Mouse (Mus musculus) gastrocnemius, adult 18-20 months (tissue): ENCODE results near the gene Paqr5. TPM values are rescaled to one million over a fixed set of nuclear protein-coding genes. Genes with fewer than 3 reads are reported as not detected.

Source experiments
- DNase-seq: peaks from one replicate; pipeline ENCODE4 v3.0.0; 2021; ENCODE audit warnings: low spot score
- long read RNA-seq, 2 experiments: library from polyadenylated mRNA; stranded (forward); transcript quantifications; one replicate each; pipeline ENCODE4 v2.0.0; 2021
- total RNA-seq, 2 experiments: library from RNA; stranded (reverse); gene quantifications; 2 replicates each; pipeline ENCODE4 v1.2.3; 2021

The Paqr5 gene
- under 1 TPM in 1 of 2 experiments, not detected in 1; 0.21 TPM for total RNA-seq
- long read RNA-seq, experiment 1: 0 reads
- long read RNA-seq, experiment 2: 0 reads

GRCm38 (mm10) chr9:62026600-62026999 is at the start of gene Paqr5:
TSS of gene Paqr5 (minus strand) at chr9:62026856.
- no peak for DNase-seq

DNA sequence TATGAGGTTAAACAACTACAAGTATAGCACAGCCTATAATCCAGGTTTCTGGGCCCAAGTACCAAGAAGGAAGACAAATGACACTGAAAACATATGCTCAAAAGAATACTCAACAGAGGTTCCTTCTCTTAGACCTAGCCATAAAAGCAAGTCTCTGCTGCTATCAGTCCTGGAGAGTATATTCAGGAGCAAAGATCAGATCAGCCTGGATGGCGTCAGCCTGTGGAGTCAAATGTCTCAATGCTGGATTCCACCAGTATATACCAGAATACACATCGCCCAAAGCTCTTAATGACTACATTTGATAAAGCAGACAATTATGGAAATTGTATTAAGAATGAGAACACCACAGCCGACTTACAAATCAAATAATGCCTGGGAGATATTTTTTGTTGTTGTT is 35.6 kb upstream of the Paqr5 start:
- DNase-seq: no peak

- no peak for DNase-seq
These were observed 33.8 kb upstream of the Paqr5 start for GRCm38 (mm10) chr9:62060431-62060830.

DNA sequence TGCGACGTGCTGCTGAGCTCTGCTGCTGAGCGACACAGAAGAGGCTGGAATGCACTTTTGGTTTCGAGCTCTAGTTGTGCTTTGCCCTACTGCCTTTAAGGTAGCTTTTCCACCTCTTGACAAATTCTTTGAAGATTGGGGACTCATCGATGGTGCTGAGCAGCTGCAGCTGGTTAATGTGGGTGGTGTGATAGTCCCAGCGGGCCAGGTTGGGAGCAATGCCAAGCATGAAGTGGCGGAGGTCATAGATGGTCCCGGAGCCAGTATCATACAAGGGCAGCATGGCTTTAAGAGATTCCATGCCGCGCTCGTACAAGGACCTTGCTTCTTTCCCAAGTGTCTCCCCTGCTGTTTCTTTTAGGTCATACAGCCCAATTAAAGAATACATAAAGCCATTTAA is 33.3 kb upstream of the Paqr5 start:
- peak; percentile 4 for DNase-seq

- no peak for DNase-seq
These were observed 31.3 kb upstream of the Paqr5 start for GRCm38 (mm10) chr9:62057881-62058506.

- DNase-seq: no peak
These were observed 29.6 kb upstream of the Paqr5 start for GRCm38 (mm10) chr9:62056206-62056605.

DNA sequence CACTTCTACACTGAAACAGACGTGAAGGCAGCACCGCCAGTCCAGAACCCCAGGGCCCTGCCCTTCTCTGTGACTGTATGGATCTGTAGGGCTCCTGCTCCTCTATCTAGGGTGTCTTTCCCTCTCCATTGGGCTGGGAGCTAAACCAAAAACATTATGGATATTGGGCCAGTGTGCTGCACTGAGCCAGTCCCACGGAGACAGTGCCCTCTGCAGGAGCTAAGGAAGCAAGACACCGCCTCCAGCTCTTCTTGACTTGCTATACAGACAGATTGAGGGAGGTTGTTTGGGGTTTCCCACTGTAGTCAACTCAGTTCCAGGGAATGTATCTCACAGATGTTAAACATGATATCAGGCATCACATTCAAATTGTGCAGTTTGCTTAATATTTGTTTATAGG is 24.1 kb upstream of the Paqr5 start:
- no peak for DNase-seq

DNA sequence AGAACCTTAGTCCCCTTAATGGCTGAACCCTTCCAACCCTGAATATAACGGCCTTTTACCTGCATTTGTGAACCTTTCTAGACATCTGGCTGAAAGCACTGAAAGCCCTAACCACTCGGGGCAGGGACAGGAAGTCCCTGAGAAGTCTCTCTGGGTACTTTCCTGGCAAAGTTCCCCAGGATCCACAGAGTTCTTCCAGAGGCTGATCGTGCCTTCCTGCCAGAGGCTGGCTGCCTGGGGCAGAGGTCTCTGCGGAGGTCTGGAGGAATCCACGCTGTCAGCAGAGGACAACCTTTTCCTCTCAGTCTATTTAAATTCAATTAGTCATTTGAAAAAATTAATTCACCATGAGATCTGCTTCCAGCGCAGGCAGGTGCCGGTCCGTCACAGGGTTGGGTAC is 22.5 kb upstream of the Paqr5 start:
- no peak for DNase-seq

DNA sequence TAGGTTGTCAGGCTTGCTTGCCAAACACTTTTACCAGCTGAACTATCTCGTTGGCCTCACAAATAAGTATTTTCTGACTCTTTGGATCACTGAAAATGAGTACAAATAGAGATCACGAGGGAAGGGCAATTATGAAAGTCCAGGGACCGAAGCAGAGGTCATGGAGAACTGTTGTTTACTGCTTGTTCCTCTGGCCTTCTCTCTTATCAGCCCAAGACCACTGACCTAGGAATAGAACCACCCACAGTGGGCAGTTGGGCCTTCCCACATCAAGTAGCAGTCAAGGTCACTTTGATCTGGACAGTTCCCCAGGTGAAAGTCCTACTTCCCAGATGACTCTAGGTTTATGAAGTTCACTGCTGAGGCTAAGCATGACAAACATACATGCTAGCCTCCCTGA is 15.5 kb upstream of the Paqr5 start:
- DNase-seq: no peak

- DNase-seq: peak; percentile 87
These were observed 13.5 kb upstream of the Paqr5 start for GRCm38 (mm10) chr9:62040008-62040608.

GRCm38 (mm10) chr9:62035806-62036205 is 9.2 kb upstream of the Paqr5 start:
- DNase-seq: no peak

- no peak for DNase-seq
These were observed 5.5 kb upstream of the Paqr5 start for GRCm38 (mm10) chr9:62032206-62032605.

- no peak for DNase-seq
These were observed 1.4 kb upstream of the Paqr5 start for GRCm38 (mm10) chr9:62028072-62028471.

GRCm38 (mm10) chr9:62025056-62025455 is 1.6 kb downstream of the Paqr5 start:
- no peak for DNase-seq

DNA sequence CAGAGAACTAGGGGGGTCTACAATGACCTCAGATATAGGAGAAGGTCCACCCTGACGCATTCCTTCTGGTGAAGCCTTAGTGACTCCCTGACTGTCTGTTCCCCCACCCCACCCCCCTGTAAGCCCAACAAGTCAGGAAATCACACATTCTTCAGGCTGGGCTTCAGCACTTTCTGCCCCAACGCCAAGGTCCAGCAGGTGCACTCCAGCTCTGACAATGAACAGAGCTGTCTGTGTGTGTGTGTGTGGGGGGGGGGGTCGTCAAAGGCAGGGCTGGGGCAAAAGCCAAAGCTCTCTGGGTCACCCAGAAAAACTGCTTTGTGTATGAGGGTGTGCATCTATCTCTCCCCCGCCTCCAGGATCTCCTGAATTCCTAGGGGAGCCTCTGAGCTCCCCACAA is 2.8 kb downstream of the Paqr5 start:
- DNase-seq: no peak

DNA sequence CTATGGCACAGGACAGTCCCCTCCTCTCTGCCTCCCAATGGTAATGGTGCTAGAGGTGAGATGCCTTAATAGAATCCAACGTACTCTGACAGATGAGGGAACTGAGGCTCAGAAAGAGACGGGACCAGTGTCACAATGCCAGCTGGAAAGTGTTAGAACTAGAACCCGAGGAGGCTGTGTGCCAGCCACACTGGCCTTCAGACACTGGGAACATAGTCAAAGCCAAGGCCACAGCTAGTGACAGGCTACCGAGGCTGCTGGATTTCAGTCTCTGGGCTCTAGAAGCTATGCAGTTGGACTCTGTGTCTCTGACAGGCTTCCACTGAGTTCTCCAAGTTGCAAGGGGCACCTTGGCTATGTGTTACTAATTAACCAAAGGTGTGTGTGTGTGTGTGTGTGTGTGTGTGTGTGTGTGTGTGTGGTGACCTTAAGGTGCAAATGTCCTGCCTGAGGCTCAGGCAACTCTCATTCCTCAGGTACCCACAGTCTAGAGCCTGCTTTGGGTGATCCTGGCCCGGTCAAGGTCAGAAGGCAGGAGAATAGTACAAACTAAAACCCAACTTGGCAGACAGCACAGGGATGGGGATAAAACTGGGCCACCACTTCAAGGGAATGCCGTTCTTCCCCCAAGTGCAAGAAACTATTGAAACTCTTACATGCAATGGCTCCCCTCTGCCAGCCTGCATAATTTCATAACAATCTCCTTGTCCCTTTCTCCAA is 3.5 kb downstream of the Paqr5 start:
- DNase-seq: no peak

- no peak for DNase-seq
These were observed 5.0 kb downstream of the Paqr5 start for GRCm38 (mm10) chr9:62021583-62022120.

DNA sequence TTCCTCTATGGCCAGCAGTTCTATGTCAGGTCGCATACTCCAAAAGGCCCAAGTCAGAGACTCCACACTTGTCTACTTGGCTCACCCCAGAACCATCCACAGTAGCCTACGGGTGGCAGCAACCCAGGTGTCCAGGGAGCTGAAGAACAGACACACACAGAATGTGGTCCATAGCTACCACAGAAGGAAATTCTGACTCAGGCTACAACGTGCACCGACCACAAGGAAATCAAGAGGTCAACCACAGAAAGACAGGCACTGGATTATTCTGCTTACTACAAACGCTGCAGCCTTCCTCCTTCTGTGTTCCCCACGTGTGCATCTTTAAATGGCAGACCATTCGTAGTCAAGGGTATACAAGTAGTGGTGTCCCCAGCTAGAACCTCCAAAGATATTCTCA is 6.4 kb downstream of the Paqr5 start:
- no peak for DNase-seq

- DNase-seq: no peak
These were observed 8.2 kb downstream of the Paqr5 start for GRCm38 (mm10) chr9:62018229-62019093.

DNA sequence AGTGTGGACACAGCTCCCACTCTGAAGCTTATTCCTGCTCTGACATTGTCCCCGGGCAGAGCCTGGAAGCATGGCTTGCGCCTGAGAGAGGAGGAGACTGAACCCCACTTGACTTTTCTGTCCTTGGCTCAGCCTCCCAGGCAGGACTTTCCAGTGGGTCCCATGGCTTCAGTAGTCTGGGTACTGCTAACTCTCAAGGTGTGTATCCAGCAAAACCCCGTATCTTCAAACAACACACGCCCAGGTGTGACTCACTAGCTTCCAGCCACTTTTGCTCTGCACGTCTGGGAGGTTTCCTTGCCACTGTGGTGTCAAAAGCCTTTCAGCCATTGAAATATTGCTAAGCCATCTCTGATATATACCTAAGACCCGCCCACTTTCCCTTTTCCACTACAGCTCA is 9.3 kb downstream of the Paqr5 start:
- DNase-seq: no peak

GRCm38 (mm10) chr9:62015504-62015903 is 11.2 kb downstream of the Paqr5 start:
- no peak for DNase-seq
